Mouse (Mus musculus) lung, adult 2 months (tissue): ENCODE results near the gene Arfgef2.

Experiments used
- CTCF ChIP-seq: fragments of 200-500 bp; IDR thresholded peaks from 2 replicates; pipeline ENCODE4 v1.5.1; 2011; ENCODE audit warnings: mild to moderate bottlenecking, low read length, control low read depth; ENCODE audit not compliant: insufficient read depth
- POLR2A ChIP-seq: fragments of 200-500 bp; IDR thresholded peaks from 2 replicates; pipeline ENCODE4 v1.6.1; 2011; ENCODE audit warnings: low read depth, mild to moderate bottlenecking, control low read depth, low read length, borderline replicate concordance; ENCODE audit errors: extremely low read depth

- TF ChIP-seq POLR2A = no peak
- TF ChIP-seq CTCF = no peak
Measured at GRCm38 (mm10) chr2:166841813-166842212, 36.4 kb downstream of the Arfgef2 start.
